Mouse (Mus musculus): Measurements from ENCODE around the gene Rwdd3. TPM values are rescaled to one million over a fixed set of nuclear protein-coding genes. Genes with fewer than 3 reads are reported as not detected.
A peak's percentile ranks its signal among the peaks of the same experiment; 100 is the strongest.

Rwdd3 gene
- polyA plus RNA-seq, 1 experiment from 2014 or later = 5.1 TPM

GRCm38 (mm10) chr3:121105408-121105708, 66.1 kb downstream of the Rwdd3 start:
- H3K9ac ChIP-seq (replicated peaks; ENCODE audit: low read depth) = no peak overlapping the region
- no peaks in the 10 kb centered on the region for H3K9me3 ChIP-seq (ENCODE audit: low read length)
- H3K4me3 ChIP-seq (ENCODE audit: low read depth, low read length) = no peak overlapping the region
- no peak for ATAC-seq
- TF ChIP-seq CTCF (IDR thresholded peaks at IDR 0.05) (no peak), EP300 (IDR thresholded peaks at IDR 0.05) (no peak)
- H3K4me2 ChIP-seq (replicated peaks; ENCODE audit: low read depth, low read length) = peak overlapping the region; percentile 48
- no peak for DNase-seq (ENCODE audit: low spot score)
- no peaks in the 10 kb centered on the region for H3K36me3 ChIP-seq (ENCODE audit: insufficient read depth, low read length)
- H3K4me1 ChIP-seq (ENCODE audit: insufficient read depth, low read depth, low read length) = no peaks in the 10 kb centered on the region; the same call in 1 of the 2 replicates
- H3K27ac ChIP-seq (ENCODE audit: low read length) = no peak overlapping the region
- no peaks in the 10 kb centered on the region for H3K27me3 ChIP-seq (replicated peaks; ENCODE audit: insufficient read depth, low read length)
- WGBS = 69% methylated on average over 5 of the region's 5 CpGs

Other genes starting within 250 kb of the Rwdd3 start
- 1.5 and 2.1 TPM in 2 replicates for gene Tmem56, start 111.4 kb upstream of the Rwdd3 start, polyA plus RNA-seq (2015; fragmentation: Nextera tagmentation; extraction: Ambion mirVana)
- 33.4 and 36.6 TPM in 2 replicates for gene Alg14, start 120.1 kb upstream of the Rwdd3 start, polyA plus RNA-seq (2015; fragmentation: Nextera tagmentation; extraction: Ambion mirVana)

Data from lung, postnatal 0 days (tissue).